Mouse (Mus musculus) left cerebral cortex, postnatal 4 days (tissue): Measurements from ENCODE around the gene Ndufv3. TPM values are rescaled to one million over a fixed set of nuclear protein-coding genes. Genes with fewer than 3 reads are reported as not detected.
"Not testable (repeated sequence)": the region's sequence is repeated elsewhere in the genome, so short reads cannot be mapped to it uniquely, and the experiment has no call there.

Experiments used
- DNase-seq: peaks from one replicate; pipeline ENCODE4 v3.0.0-alpha.2; 2022
- intact Hi-C: fragments of 180-260 bp; cut with DNase I; formaldehyde crosslinking; loops from one replicate; pipeline ENCODE4 v1.15.1; 2025
- total RNA-seq, 2 experiments: library from RNA; stranded (reverse); gene quantifications; 2 replicates each; pipeline ENCODE4 v1.2.3; 2021

Ndufv3 gene
- total RNA-seq, 2 experiments from 2014 or later = 269 to 291 TPM

DNA sequence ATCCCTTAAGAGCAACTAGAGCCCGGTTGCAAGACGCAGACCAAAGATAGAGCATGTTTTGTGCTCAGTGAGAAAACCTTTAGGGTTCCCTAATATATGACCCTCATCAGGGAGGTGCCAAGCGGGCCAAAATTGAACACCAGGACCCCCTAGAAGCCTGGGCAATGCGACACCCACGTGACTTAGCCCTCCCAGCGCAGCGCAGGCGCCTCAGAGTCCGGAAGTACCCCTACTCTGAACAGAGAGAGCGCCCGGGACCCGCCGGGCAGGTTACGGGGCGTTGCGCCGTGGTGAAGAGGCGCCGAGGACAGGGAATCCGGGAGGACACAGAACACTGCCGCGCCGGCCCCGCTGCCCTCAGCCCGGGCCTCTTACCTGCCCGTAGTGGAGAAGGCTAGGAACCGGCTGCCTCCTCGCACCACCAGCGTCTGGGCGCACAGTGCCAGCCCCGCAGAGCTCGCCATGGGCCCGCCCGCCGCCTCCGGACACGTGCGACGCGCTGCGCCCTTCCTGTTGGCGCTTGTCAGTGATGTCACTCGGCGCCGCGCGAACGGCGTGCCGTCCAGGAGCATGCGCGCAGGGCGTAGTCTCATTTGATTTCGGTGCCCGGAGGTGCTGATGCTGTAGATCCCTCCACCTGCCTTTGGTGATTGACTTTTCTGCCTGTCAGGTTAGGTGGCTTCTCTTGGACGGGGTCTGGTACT, 8.0 kb upstream of the Ndufv3 start:
- DNase-seq = peak; percentile 88
- intact Hi-C loops = loop anchor here (5.0 kb wide), 1 partner anchor 50 kb away; the partner anchor contains the start of gene Pknox1

DNA sequence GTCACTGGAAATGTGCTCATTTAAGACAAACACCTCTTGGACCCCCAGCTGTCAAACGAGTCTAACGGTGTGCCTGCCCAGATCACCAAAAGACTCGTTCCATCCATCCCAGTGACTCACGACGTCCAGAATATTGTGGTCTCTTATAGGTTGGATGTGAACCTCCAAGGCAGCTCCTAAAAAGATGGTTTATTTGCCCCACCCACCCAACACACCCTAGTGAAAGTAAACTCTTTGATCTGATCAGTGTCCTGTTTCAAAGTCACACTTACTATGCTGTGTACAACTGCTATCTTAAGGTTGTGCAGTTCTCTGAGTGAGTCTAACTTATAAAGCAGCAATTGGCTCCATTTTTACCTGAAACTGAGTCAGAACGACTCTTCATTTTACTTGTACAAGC, 7.3 kb upstream of the Ndufv3 start:
- no peak for DNase-seq
- intact Hi-C loops = loop anchor here (5.0 kb wide), 1 partner anchor 50 kb away; the partner anchor contains the start of gene Pknox1

DNA sequence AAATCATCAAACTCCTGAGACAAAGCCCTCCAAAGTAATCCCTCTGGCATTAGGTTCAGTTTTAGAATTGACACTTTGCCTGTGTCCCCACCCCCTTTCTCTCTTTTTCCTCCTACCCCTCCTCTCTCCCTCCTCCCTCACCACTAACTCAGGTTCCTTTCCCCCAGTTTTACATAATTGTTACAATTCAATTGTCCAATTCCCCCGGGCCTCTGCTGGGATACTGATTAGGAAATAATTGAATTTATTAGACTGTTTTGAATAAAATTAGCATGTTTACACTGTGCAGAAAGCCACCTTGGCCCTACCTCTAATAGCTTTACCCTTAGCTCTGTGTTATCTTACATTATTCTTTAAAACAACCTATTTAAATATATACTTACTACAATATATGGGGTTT, 5.2 kb upstream of the Ndufv3 start:
- no peak for DNase-seq

DNA sequence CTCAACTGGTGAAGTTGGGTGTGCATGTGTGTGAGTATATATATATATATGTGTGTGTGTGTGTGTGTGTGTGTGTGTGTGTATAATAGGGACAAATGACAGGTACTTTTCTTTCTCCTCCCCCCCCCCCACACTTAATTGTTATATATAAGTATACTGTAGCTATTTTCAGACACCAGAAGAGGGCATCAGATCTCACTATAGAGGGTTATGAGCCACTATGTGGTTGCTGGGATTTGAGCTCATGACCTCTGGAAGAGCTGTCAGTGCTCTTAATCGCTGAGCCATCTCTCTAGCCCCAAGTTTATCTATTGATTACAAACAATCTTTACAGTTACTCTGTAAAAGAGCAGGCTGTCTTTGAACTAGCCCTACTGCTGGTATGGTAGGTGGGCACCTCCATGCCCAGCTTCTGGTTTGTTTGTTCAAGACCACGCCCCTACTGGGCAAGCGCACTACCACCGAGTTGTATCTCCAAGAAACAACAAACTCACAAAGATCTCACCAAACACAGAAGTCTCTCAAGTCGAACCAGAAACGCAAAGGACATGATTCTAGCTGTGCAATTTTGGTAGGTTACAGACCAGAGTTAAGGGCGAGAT, 470 bp upstream of the Ndufv3 start:
- intact Hi-C loops = no loop called here
- no peak for DNase-seq

More for the DNA sequence above, 5.2 kb upstream of the Ndufv3 start:
- intact Hi-C loops = loop anchor here (5.0 kb wide), 1 partner anchor 48 kb away; the partner anchor contains the start of gene Pknox1

DNA sequence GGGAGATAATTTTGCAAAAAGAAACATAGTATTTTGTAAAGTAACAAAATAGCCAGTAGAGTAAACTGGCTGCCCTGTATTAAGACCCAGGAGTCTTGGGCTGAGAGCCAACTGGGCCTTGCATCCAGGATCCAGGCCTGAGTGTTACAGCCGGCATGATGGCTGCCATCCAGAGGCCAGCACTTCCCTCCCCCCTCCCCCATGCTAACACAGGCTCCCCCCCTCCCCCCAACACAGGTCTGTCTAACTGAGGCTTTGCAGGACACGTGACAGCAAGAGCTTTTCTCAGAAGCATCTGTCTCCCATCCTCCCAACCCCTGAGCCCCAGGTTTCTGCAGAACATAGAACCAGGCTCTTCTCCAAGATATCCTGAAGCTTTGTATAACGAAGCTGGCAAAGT, 980 bp downstream of the Ndufv3 start:
- intact Hi-C loops = loop anchor here (10.0 kb wide), 1 partner anchor 134 kb away; the partner anchor contains the start of gene U2af1
- DNase-seq = peak; percentile 92

DNA sequence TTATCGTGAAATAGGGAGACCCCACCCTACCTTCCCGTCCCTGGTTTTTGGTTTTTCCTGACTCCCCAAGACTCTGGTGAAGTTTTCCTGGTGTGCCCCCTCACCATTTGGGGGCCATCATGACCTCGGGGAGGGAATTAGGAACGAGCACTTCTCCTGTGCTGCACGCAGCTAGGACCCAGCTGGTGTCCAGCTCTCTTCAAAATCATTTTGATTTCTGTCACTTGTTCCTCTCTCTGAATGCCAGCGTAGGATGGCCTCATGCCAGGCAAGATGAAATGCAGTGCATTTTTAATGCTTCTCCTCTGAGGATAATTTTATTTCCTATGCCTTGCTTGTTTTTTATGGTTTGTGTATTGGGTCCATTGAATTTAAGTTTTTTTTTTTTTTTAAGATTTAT, 2.0 kb downstream of the Ndufv3 start:
- DNase-seq = peak; percentile 69
- intact Hi-C loops = loop anchor here (10.0 kb wide), 1 partner anchor 133 kb away; the partner anchor contains the start of gene U2af1

DNA sequence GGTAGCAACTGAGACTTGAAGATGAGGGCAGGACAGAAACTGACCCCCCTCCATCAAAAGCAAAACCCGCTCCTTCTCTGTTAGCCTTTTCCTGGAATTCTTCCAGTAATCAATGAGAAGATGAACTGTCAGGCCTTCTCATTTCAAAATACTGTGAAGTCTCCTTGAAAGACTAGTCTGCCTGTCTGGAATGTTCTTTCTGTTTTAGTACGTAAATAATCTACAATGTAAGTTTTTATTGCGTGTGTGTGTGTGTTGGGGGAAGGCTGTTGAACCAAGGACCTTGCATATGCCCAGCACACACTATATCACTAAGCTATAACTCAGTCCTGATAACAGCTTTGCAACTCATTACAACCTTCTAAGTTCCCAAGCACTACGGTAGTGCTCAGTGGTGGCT, 5.2 kb downstream of the Ndufv3 start:
- intact Hi-C loops = loop anchor here (10.0 kb wide), 1 partner anchor 130 kb away; the partner anchor contains the start of gene U2af1
- DNase-seq = no peak

DNA sequence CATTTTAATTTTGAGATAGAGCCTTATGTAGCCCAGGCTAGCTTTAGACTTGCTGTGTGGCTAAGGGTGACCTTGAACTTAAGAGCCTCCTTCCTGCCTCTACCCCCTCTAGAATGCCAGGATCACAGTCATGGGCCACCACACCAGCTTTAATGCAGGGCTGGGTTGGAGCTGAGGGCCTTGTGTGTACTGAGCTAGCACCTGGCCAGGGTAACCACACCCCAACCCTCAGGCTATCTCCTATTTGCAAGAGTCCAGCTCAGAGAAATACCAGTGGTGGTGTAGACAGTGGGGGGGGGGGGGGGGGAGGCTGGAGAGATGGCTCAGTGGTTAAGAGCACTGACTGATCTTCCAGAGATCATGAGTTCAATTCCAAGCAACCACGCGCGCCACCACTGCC, 5.9 kb downstream of the Ndufv3 start:
- DNase-seq = no peak
- intact Hi-C loops = loop anchor here (10.0 kb wide), 1 partner anchor 129 kb away; the partner anchor contains the start of gene U2af1

DNA sequence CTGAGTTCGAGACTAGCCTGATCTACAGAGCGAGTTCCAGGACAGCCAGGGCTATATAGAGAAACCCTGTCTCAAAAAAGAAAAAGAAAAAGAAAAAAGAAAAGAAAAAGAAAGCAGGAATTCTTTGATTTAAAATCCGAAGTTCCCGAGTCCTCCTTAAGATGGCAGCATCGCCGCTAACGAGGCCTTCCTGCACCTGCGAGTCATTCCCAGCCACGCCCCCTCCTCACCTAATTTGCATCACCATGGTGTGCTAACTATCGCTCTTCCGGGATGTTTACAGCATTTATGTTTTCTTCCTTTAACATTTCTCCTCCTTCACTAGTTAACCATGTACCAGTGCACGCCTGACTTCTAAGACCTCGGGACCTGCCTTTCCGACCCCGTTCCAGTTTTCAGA, 9.4 kb downstream of the Ndufv3 start:
- intact Hi-C loops = loop anchor here (10.0 kb wide), 1 partner anchor 125 kb away; the partner anchor contains the start of gene U2af1
- DNase-seq = peak; percentile 51

DNA sequence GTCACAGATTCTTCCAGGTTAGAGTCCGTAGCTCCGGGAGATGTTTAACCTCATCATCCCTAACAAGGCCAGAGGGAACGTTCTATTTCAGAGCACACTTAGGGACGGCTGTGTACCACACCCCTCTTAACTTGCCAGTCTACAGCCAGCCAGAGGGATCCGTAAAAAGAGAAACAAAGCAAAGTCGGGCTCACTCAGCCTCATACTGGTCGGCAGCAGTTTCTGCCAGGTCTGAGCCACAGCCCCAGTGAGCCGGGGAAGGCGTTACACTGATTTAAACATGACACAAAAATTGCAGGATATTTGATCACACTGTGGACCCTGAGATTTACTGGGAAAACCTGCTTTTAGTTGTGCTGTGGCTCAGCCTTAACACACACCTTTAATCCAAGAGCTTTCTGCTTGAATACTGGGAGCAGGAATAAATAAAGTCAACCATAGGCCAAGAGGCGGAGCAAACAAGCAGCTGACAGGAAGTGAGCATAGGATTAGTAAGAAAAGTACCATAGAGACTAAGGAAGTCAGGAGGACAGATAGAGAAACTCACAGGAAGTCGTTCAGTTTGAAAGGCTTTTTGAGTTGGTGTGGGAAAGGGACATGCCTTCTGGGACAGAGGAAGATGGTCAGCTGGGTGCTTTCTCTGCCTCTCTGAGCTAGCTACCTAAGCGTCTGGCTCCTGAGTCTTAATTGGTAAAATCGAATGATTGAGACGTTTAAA, 11.7 kb downstream of the Ndufv3 start:
- no peak for DNase-seq
- intact Hi-C loops = no loop called here

DNA sequence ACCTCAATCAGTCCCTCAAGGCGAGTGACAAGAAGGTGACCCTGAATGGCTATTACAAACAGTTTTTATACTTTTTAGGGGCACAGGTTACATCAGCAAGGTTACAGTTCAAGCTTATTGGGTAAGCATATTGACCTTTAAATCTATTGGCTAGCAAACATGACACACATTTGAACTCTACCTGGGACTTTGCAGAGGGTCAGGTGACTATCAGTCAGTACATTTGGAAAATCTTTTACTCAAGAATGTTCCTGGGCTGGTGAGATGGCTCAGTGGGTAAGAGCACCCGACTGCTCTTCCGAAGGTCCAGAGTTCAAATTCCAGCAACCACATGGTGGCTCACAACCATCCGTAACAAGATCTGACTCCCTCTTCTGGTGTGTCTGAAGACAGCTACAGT, 12.4 kb downstream of the Ndufv3 start:
- DNase-seq, intact Hi-C loops: not testable (repeated sequence)

DNA sequence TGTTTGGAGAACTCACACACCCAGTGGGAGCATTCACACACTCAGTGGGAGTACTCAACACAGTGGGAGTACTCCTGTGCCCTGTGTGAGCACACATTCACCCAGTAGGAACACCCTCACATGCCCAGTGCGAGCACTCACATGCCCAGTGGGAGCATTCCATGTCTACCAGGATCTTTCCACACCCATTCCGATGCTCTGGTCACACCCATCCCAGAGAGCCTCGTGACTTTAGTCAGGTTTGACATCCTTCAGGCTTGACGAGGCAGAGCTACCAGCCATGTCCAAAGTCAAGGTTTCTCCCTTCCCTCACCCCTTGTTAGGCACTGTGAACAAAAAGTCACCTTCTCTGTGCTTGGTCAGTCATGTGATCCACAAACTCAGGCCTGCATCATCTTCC, 15.4 kb downstream of the Ndufv3 start:
- DNase-seq = no peak

DNA sequence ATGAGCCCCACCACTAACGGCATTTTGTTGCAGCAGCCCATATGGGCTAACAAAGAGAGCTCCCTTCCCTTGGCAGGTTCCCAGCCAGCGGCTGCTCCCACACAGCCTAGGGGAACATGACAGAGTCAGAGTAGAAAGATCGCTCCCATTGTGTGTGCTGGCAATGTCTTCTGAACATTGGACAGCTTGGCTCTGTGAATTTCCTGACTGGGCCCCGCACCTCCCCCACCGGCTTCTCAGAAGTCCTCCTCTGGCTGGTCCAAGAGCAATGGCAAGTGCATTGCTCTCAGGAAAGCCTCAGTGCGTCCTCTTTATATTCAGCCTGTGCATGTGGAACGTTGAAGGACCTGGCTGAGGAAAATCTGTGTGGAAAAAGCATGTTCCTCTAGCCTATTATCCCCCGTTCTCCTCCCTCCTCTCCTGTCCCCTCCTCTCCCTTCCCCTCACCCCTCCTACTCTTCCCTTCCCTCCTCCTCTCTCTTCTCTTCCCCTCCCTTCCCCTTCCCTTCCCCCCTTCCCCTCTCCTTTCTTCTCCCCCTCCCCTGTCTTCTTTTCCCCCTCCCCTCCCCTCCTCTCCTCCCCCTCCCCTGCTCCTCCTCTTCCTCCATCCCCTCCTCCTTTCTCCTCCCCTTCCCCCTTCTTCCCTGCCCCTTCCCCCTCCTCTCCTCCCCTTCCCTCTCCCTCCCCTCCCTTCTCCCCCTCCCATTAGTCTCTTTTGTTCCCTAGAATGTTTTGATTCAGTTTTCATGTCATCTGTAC, 16.1 kb downstream of the Ndufv3 start:
- peak; percentile 91 for DNase-seq
- intact Hi-C loops = no loop called here

More for the DNA sequence above, 15.4 kb downstream of the Ndufv3 start:
- intact Hi-C loops = no loop called here

DNA sequence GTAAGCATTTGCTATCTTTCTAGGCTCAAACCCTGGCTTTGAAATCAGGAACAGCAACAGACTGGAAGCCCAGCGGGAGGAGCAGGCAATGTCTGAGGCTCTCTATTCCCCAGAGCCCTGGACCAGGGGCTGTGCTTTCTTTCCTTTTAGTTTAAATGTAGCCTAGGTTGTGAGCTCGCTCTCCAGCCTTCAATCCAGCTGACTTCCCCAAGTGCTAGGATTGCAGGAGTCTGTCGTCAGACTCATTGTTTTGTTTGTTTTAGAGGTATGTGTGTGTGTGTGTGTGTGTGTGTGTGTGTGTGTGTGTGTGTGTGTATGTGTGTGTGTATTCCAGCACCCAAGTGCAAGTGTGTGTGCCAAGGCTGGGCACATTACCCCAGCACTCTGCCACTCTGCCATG, 20.2 kb downstream of the Ndufv3 start:
- no peak for DNase-seq
- intact Hi-C loops = no loop called here

DNA sequence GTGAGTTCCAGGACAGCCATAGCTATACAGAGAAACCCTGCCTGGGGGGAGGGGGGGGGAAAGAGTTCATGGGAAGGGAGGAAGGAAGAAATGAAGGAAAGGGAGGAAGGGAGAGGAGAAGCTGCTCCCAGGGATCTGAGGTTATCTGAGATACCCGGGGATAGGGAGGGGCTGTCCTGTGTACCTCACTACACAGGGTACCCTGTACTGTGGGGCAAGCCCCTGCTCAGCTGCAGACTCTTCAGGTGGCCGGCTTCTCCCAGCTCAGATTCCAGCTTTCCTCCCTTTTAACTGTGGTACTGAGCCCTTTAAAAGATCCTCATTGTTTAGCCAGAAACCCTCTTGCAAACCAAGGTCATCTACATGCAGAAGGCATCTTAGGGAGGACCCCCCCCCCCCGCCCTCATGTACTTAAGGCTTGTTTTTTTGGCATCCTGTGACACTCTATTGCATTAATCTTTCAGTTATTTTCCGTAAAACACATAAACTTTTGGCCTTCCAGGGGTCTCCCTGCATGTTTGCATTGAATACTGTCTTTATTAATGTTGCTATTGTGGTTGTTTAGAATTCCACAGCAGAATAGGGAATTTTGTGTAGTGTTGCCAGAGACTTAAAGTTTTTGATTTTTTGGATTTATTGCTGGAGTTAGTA, 21.0 kb downstream of the Ndufv3 start:
- intact Hi-C loops = no loop called here
- DNase-seq = no peak

DNA sequence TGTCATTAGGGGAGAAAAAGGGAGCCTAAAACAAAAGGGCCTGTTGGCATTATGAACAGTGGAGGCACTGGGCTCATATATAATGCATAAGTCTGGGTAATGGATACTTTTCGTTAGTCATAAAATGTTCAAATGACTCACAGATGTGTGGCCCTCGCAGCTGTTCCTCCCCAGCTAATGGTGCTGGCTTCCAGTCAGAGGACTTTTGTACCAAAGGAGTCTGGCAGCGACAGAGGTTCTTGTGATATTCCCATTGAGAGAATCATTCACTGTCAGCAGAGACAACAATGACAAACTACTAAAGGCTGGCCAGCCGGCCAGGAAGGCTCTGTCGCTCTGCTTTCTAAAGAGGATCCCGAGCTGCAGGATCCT, 21.5 kb downstream of the Ndufv3 start:
- intact Hi-C loops = no loop called here
- DNase-seq = no peak

DNA sequence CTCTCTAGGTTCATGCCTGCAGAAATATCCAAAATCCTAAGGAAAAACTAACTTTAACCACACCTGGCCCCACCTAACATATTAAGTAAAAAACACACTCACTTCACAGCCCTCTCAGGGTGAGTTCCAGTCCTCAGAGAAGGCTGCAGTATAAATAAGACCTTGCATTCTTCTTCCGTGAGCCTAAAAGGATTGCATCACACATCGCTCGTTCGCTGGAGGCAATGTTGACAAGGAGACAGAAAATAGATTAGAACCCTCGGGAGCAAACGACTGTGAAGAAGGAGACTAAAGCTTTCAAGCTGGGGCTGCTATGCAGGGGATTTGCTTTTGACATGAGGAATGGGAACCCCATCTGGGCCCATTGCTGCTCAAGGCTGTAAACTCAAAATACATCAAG, 23.7 kb downstream of the Ndufv3 start:
- no peak for DNase-seq
- intact Hi-C loops = no loop called here

DNA sequence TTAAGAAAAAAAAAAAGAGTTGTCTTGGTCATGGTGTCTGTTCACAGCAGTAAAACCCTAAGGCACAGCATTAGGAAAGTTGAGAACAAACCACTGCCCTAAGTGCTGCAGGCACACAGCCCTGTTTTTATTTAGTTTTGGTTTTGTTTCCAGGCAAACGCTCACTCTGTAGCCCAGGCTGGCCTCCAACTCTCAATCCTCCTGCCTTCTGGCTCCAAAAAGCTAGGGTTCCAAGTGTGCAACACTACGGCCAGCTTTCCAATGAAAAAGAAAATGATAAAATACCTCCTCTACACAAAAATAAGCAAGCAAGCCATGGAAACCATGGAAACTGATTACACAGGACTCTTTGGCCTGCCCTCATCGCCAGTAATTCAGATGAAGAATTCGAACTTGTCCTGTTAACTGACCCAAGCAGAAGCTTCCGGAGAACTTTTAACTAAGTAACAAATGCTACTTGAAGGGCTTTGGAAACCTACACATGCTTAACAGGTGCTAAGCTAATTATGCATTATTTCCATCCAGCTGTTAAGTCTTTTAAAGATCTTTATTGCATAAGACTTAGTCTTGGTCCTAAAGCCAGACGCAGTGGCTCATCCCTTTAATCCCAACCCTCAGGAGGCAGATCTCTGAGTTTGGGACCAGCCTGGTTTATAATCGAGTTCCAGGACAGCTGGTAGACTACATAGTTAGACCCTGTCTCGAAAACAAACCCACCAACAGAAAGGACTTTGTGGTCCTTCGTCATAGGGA, 26.7 kb downstream of the Ndufv3 start:
- DNase-seq = no peak
- intact Hi-C loops = no loop called here

DNA sequence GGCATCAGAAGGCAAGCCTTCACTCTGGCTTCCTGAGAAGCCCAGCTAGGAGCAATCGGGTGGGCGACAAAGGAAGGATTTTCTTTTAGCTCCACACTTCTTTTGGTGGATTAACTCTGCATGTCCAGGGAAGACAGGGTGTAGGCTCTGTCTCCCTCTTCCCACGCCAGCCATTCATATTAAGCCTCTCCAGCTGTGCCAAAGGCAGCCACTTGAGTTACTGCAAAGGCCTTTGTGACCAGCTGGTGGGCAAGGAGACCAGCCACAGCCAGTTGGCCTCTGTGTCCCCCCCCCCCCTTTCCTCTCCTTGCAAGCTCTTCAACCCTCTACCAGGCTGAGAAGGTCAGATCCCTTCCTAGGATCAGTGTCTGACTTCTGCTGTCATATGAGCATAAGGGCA, 28.1 kb downstream of the Ndufv3 start:
- intact Hi-C loops = no loop called here
- no peak for DNase-seq
